Mouse (Mus musculus) cortical plate, adult 2 months (tissue): ENCODE measurements around the gene Bcl9l. TPM values are rescaled to one million over a fixed set of nuclear protein-coding genes. Genes with fewer than 3 reads are reported as not detected.
A peak's percentile ranks its signal among the peaks of the same experiment; 100 is the strongest.

ENCODE experiments used
- H3K27ac ChIP-seq: fragments of 200-500 bp; 2 replicates; pipeline ENCODE4 v1.5.1; 2012; ENCODE audit warnings: low read length, control low read depth, inconsistent platforms; ENCODE audit not compliant: insufficient read depth
- H3K4me1 ChIP-seq: fragments of 200-500 bp; 2 replicates; pipeline ENCODE4 v1.6.1; 2011; ENCODE audit warnings: low read length; ENCODE audit not compliant: control insufficient read depth, insufficient read depth
- H3K4me3 ChIP-seq: fragments of 200-500 bp; 2 replicates; pipeline ENCODE4 v1.5.1; 2011; ENCODE audit warnings: mild to moderate bottlenecking, low read length, control low read depth; ENCODE audit not compliant: insufficient read depth
- CTCF ChIP-seq: fragments of 200-500 bp; IDR thresholded peaks from 2 replicates; pipeline ENCODE4 v1.5.1; 2011; ENCODE audit warnings: mild to moderate bottlenecking, control low read depth, low read length; ENCODE audit not compliant: insufficient read depth; ENCODE audit errors: extremely low read depth
- POLR2A ChIP-seq: fragments of 200-500 bp; IDR thresholded peaks from 2 replicates; pipeline ENCODE4 v1.6.1; 2011; ENCODE audit warnings: mild to moderate bottlenecking, low read length, control low read depth; ENCODE audit not compliant: insufficient read depth; ENCODE audit errors: extremely low read depth
- polyA plus RNA-seq: library from polyadenylated mRNA; depleted of rRNA; stranded (reverse); fragments of >200 nt; gene quantifications from 2 replicates; pipeline ENCODE4 v1.2.3, GENCODE M21; 2012

Bcl9l gene
- polyA plus RNA-seq, 1 experiment: 14.6 TPM

- no peak for TF ChIP-seq POLR2A
- Histone ChIP-seq H3K4me3 (no peak overlapping the region), H3K27ac (no peak overlapping the region), H3K4me1 (no peaks in the 10 kb centered on the region)
These were observed 14.4 kb upstream of the Bcl9l start for GRCm38 (mm10) chr9:44468224-44468623.

GRCm38 (mm10) chr9:44468800-44469199 lies 13.8 kb upstream of the Bcl9l start:
- Histone ChIP-seq H3K27ac (no peak overlapping the region), H3K4me1 (no peaks in the 10 kb centered on the region), H3K4me3 (no peak overlapping the region)
- no peak for TF ChIP-seq CTCF
- no peak for TF ChIP-seq POLR2A

GRCm38 (mm10) chr9:44473184-44473583 lies 9.4 kb upstream of the Bcl9l start:
- no peak overlapping the region for H3K27ac ChIP-seq
- TF ChIP-seq CTCF: no peak
- TF ChIP-seq POLR2A: no peak
- H3K4me3 ChIP-seq: no peak overlapping the region
- no peaks in the 10 kb centered on the region for H3K4me1 ChIP-seq

- TF ChIP-seq CTCF (no peak), POLR2A (no peak)
- Histone ChIP-seq H3K4me3 (no peak overlapping the region), H3K27ac (no peak overlapping the region), H3K4me1 (no peaks in the 10 kb centered on the region)
These were observed 8.3 kb upstream of the Bcl9l start for GRCm38 (mm10) chr9:44474327-44474726.

GRCm38 (mm10) chr9:44475936-44476335 lies 6.7 kb upstream of the Bcl9l start:
- Histone ChIP-seq H3K4me3 (no peak overlapping the region), H3K27ac (no peak overlapping the region), H3K4me1 (no peaks in the 10 kb centered on the region)
- TF ChIP-seq POLR2A (no peak), CTCF (peak; percentile 22; the same call in 1 of the 2 replicates)

GRCm38 (mm10) chr9:44477339-44478228 lies 5.0 kb upstream of the Bcl9l start:
- Histone ChIP-seq H3K27ac (no peak overlapping the region), H3K4me1 (no peaks in the 10 kb centered on the region), H3K4me3 (peak overlapping the region; percentile 78)
- peak; percentile 70 for TF ChIP-seq CTCF
- no peak for TF ChIP-seq POLR2A

GRCm38 (mm10) chr9:44478229-44478921 lies 4.2 kb upstream of the Bcl9l start:
- Histone ChIP-seq H3K4me3 (peak overlapping the region; percentile 78), H3K27ac (peak overlapping the region; percentile 2; the same call in 1 of the 2 replicates), H3K4me1 (no peaks in the 10 kb centered on the region)
- no peak for TF ChIP-seq POLR2A

GRCm38 (mm10) chr9:44478959-44479605 lies 3.5 kb upstream of the Bcl9l start:
- H3K27ac ChIP-seq: peak overlapping the region; percentile 96
- H3K4me3 ChIP-seq: peak overlapping the region; percentile 78
- H3K4me1 ChIP-seq: no peaks in the 10 kb centered on the region
- TF ChIP-seq POLR2A (no peak), CTCF (no peak)

GRCm38 (mm10) chr9:44479628-44480428 lies 2.8 kb upstream of the Bcl9l start:
- TF ChIP-seq POLR2A: peak; percentile 75
- TF ChIP-seq CTCF: peak; percentile 88
- Histone ChIP-seq H3K4me1 (peaks cover 1% of the 10 kb centered on the region; the same call in 1 of the 2 replicates), H3K27ac (peak overlapping the region; percentile 96)

More at GRCm38 (mm10) chr9:44479628-44480428, 2.8 kb upstream of the Bcl9l start:
- H3K4me3 ChIP-seq: peak overlapping the region; percentile 78
